Mouse (Mus musculus) kidney, adult 2 months (tissue): Measurements from ENCODE around the gene Tm7sf2. TPM values are rescaled to one million over a fixed set of nuclear protein-coding genes. Genes with fewer than 3 reads are reported as not detected.

Experiments
- DNase-seq: peaks from one replicate; pipeline ENCODE4 v3.0.0; 2021
- H3K27ac ChIP-seq: fragments of 200-500 bp; 2 replicates; pipeline ENCODE4 v1.5.1; 2012; ENCODE audit warnings: low read depth, low read length, control low read depth, inconsistent platforms; ENCODE audit not compliant: insufficient read depth
- H3K27me3 ChIP-seq: fragments of 200-500 bp; replicated peaks from 2 replicates; pipeline ENCODE4 v1.6.1; 2012; ENCODE audit warnings: mild to moderate bottlenecking, moderate library complexity, low read length, inconsistent platforms; ENCODE audit not compliant: control insufficient read depth, insufficient read depth
- H3K36me3 ChIP-seq: fragments of 200-500 bp; 2 replicates; pipeline ENCODE4 v1.6.1; 2012; ENCODE audit warnings: mild to moderate bottlenecking, moderate library complexity, low read length, inconsistent platforms; ENCODE audit not compliant: control insufficient read depth, insufficient read depth
- H3K4me1 ChIP-seq: fragments of 200-500 bp; 2 replicates; pipeline ENCODE4 v1.6.1; 2011; ENCODE audit warnings: low read length; ENCODE audit not compliant: control insufficient read depth, insufficient read depth
- H3K4me3 ChIP-seq: fragments of 200-500 bp; 2 replicates; pipeline ENCODE4 v1.5.1; 2011; ENCODE audit warnings: mild to moderate bottlenecking, low read depth, low read length, control low read depth; ENCODE audit not compliant: insufficient read depth
- CTCF ChIP-seq: fragments of 200-500 bp; conservative IDR thresholded peaks from 2 replicates; pipeline ENCODE4 v1.5.1; 2011; ENCODE audit warnings: low read depth, mild to moderate bottlenecking, control low read depth, low read length, moderate library complexity, mixed read lengths; ENCODE audit not compliant: insufficient read depth, insufficient read length
- POLR2A ChIP-seq: fragments of 200-500 bp; IDR thresholded peaks from one replicate; pipeline ENCODE4 v1.6.1; 2011; ENCODE audit warnings: low read depth, low read length, control low read depth
- WGBS: fragments of 180-500 bp; shearing (Covaris S2); methylation state at CpG from one replicate; pipeline ENCODE4 v1.1.7; 2018; 5-methylcytosine and 5-hydroxymethylcytosine counted together
- polyA plus RNA-seq: library from polyadenylated mRNA; depleted of rRNA; stranded (reverse); fragments of >200 nt; gene quantifications from 2 replicates; pipeline ENCODE4 v1.2.3, GENCODE M21; 2012

The Tm7sf2 gene
- polyA plus RNA-seq, 1 experiment = 31.2 TPM

GRCm38 (mm10) chr19:6079983-6080480, 11.9 kb upstream of the Tm7sf2 start, which contains the start of gene Tmem262:
Gene Tmem262, plus strand, starts transcription at chr19:6080033.
- Histone ChIP-seq H3K4me3 (no peak within 1 kb of the TSS), H3K27me3 (no peaks in the 10 kb centered on the region), H3K27ac (no peak within 1 kb of the TSS), H3K36me3 (no peaks in the 10 kb centered on the region), H3K4me1 (peaks cover 5% of the 10 kb centered on the region)
- no peak for TF ChIP-seq CTCF
- no peak for TF ChIP-seq POLR2A
- 91% methylated on average over 12 of the region's 12 CpGs for WGBS
- DNase-seq = no peak

GRCm38 (mm10) chr19:6076564-6077393, 8.6 kb upstream of the Tm7sf2 start, which contains the start of gene Vps51:
Gene Vps51, minus strand, starts transcription at chr19:6077231.
- peak; percentile 95 for DNase-seq
- Histone ChIP-seq H3K27me3 (no peaks in the 10 kb centered on the region), H3K27ac (peak within 1 kb of the TSS; percentile 61), H3K36me3 (no peaks in the 10 kb centered on the region), H3K4me3 (peak within 1 kb of the TSS; percentile 73), H3K4me1 (peaks cover 5% of the 10 kb centered on the region)
- under 1% methylated on average over 33 of the region's 33 CpGs for WGBS
- TF ChIP-seq POLR2A (no peak), CTCF (no peak)

- Histone ChIP-seq H3K27ac (no peak overlapping the region), H3K36me3 (no peaks in the 10 kb centered on the region; the same call in 1 of the 2 replicates)
- 93% methylated on average over 5 of the region's 5 CpGs for WGBS
Observed at GRCm38 (mm10) chr19:6073889-6074288, 5.7 kb upstream of the Tm7sf2 start.

GRCm38 (mm10) chr19:6071261-6071660, 3.1 kb upstream of the Tm7sf2 start:
- Histone ChIP-seq H3K36me3 (no peaks in the 10 kb centered on the region; the same call in 1 of the 2 replicates), H3K27ac (no peak overlapping the region), H3K4me1 (peaks cover 11% of the 10 kb centered on the region), H3K27me3 (no peaks in the 10 kb centered on the region), H3K4me3 (no peak overlapping the region)
- 91% methylated on average over 19 of the region's 19 CpGs for WGBS
- TF ChIP-seq POLR2A = no peak
- TF ChIP-seq CTCF = no peak
- DNase-seq = no peak

More at GRCm38 (mm10) chr19:6073889-6074288, 5.7 kb upstream of the Tm7sf2 start:
- Histone ChIP-seq H3K4me1 (peaks cover 5% of the 10 kb centered on the region), H3K27me3 (no peaks in the 10 kb centered on the region), H3K4me3 (no peak overlapping the region)
- DNase-seq = no peak
- TF ChIP-seq CTCF (no peak), POLR2A (no peak)

- DNase-seq = no peak
- Histone ChIP-seq H3K4me3 (no peak overlapping the region), H3K4me1 (peaks cover 8% of the 10 kb centered on the region; the same call in 1 of the 2 replicates), H3K36me3 (no peaks in the 10 kb centered on the region; the same call in 1 of the 2 replicates), H3K27ac (no peak overlapping the region), H3K27me3 (no peaks in the 10 kb centered on the region)
- 93% methylated on average over 31 of the region's 31 CpGs for WGBS
- TF ChIP-seq POLR2A = no peak
- TF ChIP-seq CTCF = no peak
Observed at GRCm38 (mm10) chr19:6070571-6071250, 2.5 kb upstream of the Tm7sf2 start.

- DNase-seq = no peak
- Histone ChIP-seq H3K4me3 (no peak overlapping the region), H3K27ac (no peak overlapping the region), H3K36me3 (no peaks in the 10 kb centered on the region; the same call in 1 of the 2 replicates), H3K4me1 (peaks cover 8% of the 10 kb centered on the region; the same call in 1 of the 2 replicates), H3K27me3 (no peaks in the 10 kb centered on the region)
- TF ChIP-seq POLR2A (no peak), CTCF (no peak)
- 91% methylated on average over 10 of the region's 10 CpGs for WGBS
Observed at GRCm38 (mm10) chr19:6069851-6070250, 1.7 kb upstream of the Tm7sf2 start.

- Histone ChIP-seq H3K4me1 (peaks cover 8% of the 10 kb centered on the region; the same call in 1 of the 2 replicates), H3K27ac (no peak overlapping the region), H3K27me3 (no peaks in the 10 kb centered on the region), H3K36me3 (no peaks in the 10 kb centered on the region; the same call in 1 of the 2 replicates), H3K4me3 (no peak overlapping the region)
- no peak for DNase-seq
- TF ChIP-seq POLR2A = no peak
- TF ChIP-seq CTCF = no peak
- 78% methylated on average over 4 of the region's 4 CpGs for WGBS
Observed at GRCm38 (mm10) chr19:6068951-6069350, 778 bp upstream of the Tm7sf2 start.
